Mouse (Mus musculus) heart, embryonic 12.5 days (tissue): ENCODE results near the gene Hipk2. TPM values are rescaled to one million over a fixed set of nuclear protein-coding genes. Genes with fewer than 3 reads are reported as not detected.

ENCODE experiments used
- ATAC-seq: fragments of 200-750 bp; cut with Nextera tagmentation; 2 replicates; pipeline ENCODE4 v1.8.0; 2017; ENCODE audit warnings: moderate TSS enrichment, moderate library complexity; ENCODE audit not compliant: insufficient number of reproducible peaks, low FRiP score
- H3K27ac ChIP-seq: fragments of 300-500 bp; sonication (generic); 2 replicates; pipeline ENCODE4 v1.5.1; 2016; ENCODE audit warnings: mild to moderate bottlenecking, moderate library complexity; ENCODE audit not compliant: poor library complexity, severe bottlenecking
- H3K27me3 ChIP-seq: fragments of 300-500 bp; sonication (generic); replicated peaks from 2 replicates; pipeline ENCODE4 v1.6.1; 2016; ENCODE audit warnings: mild to moderate bottlenecking, moderate library complexity
- H3K36me3 ChIP-seq: fragments of 300-500 bp; sonication (generic); 2 replicates; pipeline ENCODE4 v1.6.1; 2016; ENCODE audit warnings: mild to moderate bottlenecking, moderate library complexity
- H3K4me1 ChIP-seq: fragments of 300-500 bp; sonication (generic); replicated peaks from 2 replicates; pipeline ENCODE4 v1.6.1; 2016; ENCODE audit warnings: mild to moderate bottlenecking
- H3K4me2 ChIP-seq: fragments of 300-500 bp; sonication (generic); 2 replicates; pipeline ENCODE4 v1.6.1; 2016; ENCODE audit warnings: mild to moderate bottlenecking, moderate library complexity
- H3K4me3 ChIP-seq: fragments of 300-500 bp; sonication (generic); 2 replicates; pipeline ENCODE4 v1.5.1; 2016; ENCODE audit warnings: mild to moderate bottlenecking
- H3K9ac ChIP-seq: fragments of 300-500 bp; sonication (generic); 2 replicates; pipeline ENCODE4 v1.6.1; 2016; ENCODE audit warnings: mild to moderate bottlenecking, moderate library complexity
- H3K9me3 ChIP-seq: fragments of 300-500 bp; sonication (generic); replicated peaks from 2 replicates; pipeline ENCODE4 v1.6.1; 2016; ENCODE audit warnings: mild to moderate bottlenecking, moderate library complexity
- WGBS: fragments of 180-500 bp; shearing (Covaris S2); methylation state at CpG from one replicate; pipeline ENCODE4 v1.1.7; 2016; 5-methylcytosine and 5-hydroxymethylcytosine counted together
- polyA plus RNA-seq: library from polyadenylated mRNA; unstranded; fragments of >200 nt; fragmentation: Nextera tagmentation; extraction: Ambion mirVana; gene quantifications from 2 replicates; pipeline ENCODE4 v1.2.1, GENCODE M21; 2016

Gene Hipk2
- polyA plus RNA-seq, 1 experiment from 2014 or later = 12.5 TPM

GRCm38 (mm10) chr6:38792966-38793365 lies 83.0 kb downstream of the Hipk2 start:
- Histone ChIP-seq H3K4me1 (peaks cover 50% of the 10 kb centered on the region), H3K36me3 (peaks cover 7% of the 10 kb centered on the region), H3K27ac (no peak overlapping the region), H3K4me2 (no peak overlapping the region), H3K27me3 (no peaks in the 10 kb centered on the region), H3K9ac (no peak overlapping the region), H3K9me3 (no peaks in the 10 kb centered on the region), H3K4me3 (no peak overlapping the region)
- WGBS = 89% methylated on average over 3 of the region's 3 CpGs
- no peak for ATAC-seq

GRCm38 (mm10) chr6:38789221-38789810 lies 86.6 kb downstream of the Hipk2 start:
- no peak overlapping the region; the same call in 1 of the 2 replicates for H3K27ac ChIP-seq
- no peaks in the 10 kb centered on the region for H3K9me3 ChIP-seq
- H3K4me2 ChIP-seq = no peak overlapping the region
- H3K9ac ChIP-seq = no peak overlapping the region
- peaks cover 7% of the 10 kb centered on the region for H3K36me3 ChIP-seq
- no peak overlapping the region for H3K4me3 ChIP-seq
- no peak for ATAC-seq
- WGBS = 81% methylated on average over 5 of the region's 5 CpGs
- H3K4me1 ChIP-seq = peaks cover 52% of the 10 kb centered on the region
- H3K27me3 ChIP-seq = no peaks in the 10 kb centered on the region

GRCm38 (mm10) chr6:38787811-38788509 lies 88.0 kb downstream of the Hipk2 start:
- H3K9ac ChIP-seq = no peak overlapping the region
- H3K4me1 ChIP-seq = peaks cover 44% of the 10 kb centered on the region
- H3K36me3 ChIP-seq = peaks cover 7% of the 10 kb centered on the region
- H3K9me3 ChIP-seq = no peaks in the 10 kb centered on the region
- H3K27ac ChIP-seq = no peak overlapping the region
- ATAC-seq = peak; percentile 84
- H3K4me2 ChIP-seq = no peak overlapping the region
- no peak overlapping the region for H3K4me3 ChIP-seq
- no peaks in the 10 kb centered on the region for H3K27me3 ChIP-seq
- 70% methylated on average over 6 of the region's 6 CpGs for WGBS

GRCm38 (mm10) chr6:38787134-38787533 lies 88.8 kb downstream of the Hipk2 start:
- WGBS = 27% methylated on average over 1 of the region's 1 CpGs
- no peak overlapping the region for H3K9ac ChIP-seq
- H3K4me3 ChIP-seq = no peak overlapping the region
- no peak overlapping the region for H3K4me2 ChIP-seq
- no peak for ATAC-seq
- peaks cover 43% of the 10 kb centered on the region for H3K4me1 ChIP-seq
- peaks cover 7% of the 10 kb centered on the region for H3K36me3 ChIP-seq
- no peaks in the 10 kb centered on the region for H3K9me3 ChIP-seq
- peak overlapping the region; percentile 16; the same call in 1 of the 2 replicates for H3K27ac ChIP-seq
- no peaks in the 10 kb centered on the region for H3K27me3 ChIP-seq

GRCm38 (mm10) chr6:38785747-38786146 lies 90.2 kb downstream of the Hipk2 start:
- H3K4me2 ChIP-seq = no peak overlapping the region
- H3K36me3 ChIP-seq = no peaks in the 10 kb centered on the region
- no peaks in the 10 kb centered on the region for H3K27me3 ChIP-seq
- no peaks in the 10 kb centered on the region for H3K9me3 ChIP-seq
- WGBS = 63% methylated on average over 1 of the region's 1 CpGs
- H3K4me1 ChIP-seq = peaks cover 43% of the 10 kb centered on the region
- no peak overlapping the region for H3K4me3 ChIP-seq
- H3K27ac ChIP-seq = no peak overlapping the region
- no peak for ATAC-seq
- no peak overlapping the region for H3K9ac ChIP-seq

GRCm38 (mm10) chr6:38779411-38779810 lies 96.6 kb downstream of the Hipk2 start:
- no peak; the same call in 1 of the 2 replicates for ATAC-seq
- Histone ChIP-seq H3K27me3 (no peaks in the 10 kb centered on the region), H3K9me3 (no peaks in the 10 kb centered on the region), H3K4me1 (peaks cover 26% of the 10 kb centered on the region), H3K36me3 (no peaks in the 10 kb centered on the region), H3K27ac (no peak overlapping the region), H3K9ac (no peak overlapping the region), H3K4me3 (no peak overlapping the region), H3K4me2 (no peak overlapping the region)
- 77% methylated on average over 7 of the region's 7 CpGs for whole genome bisulfite sequencing

- Histone ChIP-seq H3K4me2 (no peak overlapping the region), H3K27ac (peak overlapping the region; percentile 18), H3K36me3 (no peaks in the 10 kb centered on the region), H3K9ac (no peak overlapping the region), H3K4me1 (peaks cover 26% of the 10 kb centered on the region), H3K27me3 (no peaks in the 10 kb centered on the region), H3K4me3 (no peak overlapping the region), H3K9me3 (no peaks in the 10 kb centered on the region)
- ATAC-seq = peak; percentile 79; the same call in 1 of the 2 replicates
Measured at GRCm38 (mm10) chr6:38778887-38779286, 97.1 kb downstream of the Hipk2 start.

GRCm38 (mm10) chr6:38776000-38776584 lies 99.9 kb downstream of the Hipk2 start:
- 82% methylated on average over 2 of the region's 2 CpGs for WGBS
- H3K9ac ChIP-seq = no peak overlapping the region
- no peak overlapping the region for H3K4me2 ChIP-seq
- ATAC-seq = no peak
- no peaks in the 10 kb centered on the region for H3K9me3 ChIP-seq
- H3K36me3 ChIP-seq = no peaks in the 10 kb centered on the region
- H3K4me1 ChIP-seq = peaks cover 44% of the 10 kb centered on the region
- H3K4me3 ChIP-seq = no peak overlapping the region
- H3K27me3 ChIP-seq = no peaks in the 10 kb centered on the region
- H3K27ac ChIP-seq = no peak overlapping the region

GRCm38 (mm10) chr6:38772836-38773518 lies 103.0 kb downstream of the Hipk2 start:
- H3K27ac ChIP-seq = no peak overlapping the region
- H3K4me1 ChIP-seq = peaks cover 46% of the 10 kb centered on the region

GRCm38 (mm10) chr6:38771061-38771667 lies 104.8 kb downstream of the Hipk2 start:
- Histone ChIP-seq H3K4me1 (peaks cover 48% of the 10 kb centered on the region), H3K4me2 (peak overlapping the region; percentile 23; the same call in 1 of the 2 replicates)
- peak; percentile 62; the same call in 1 of the 2 replicates for ATAC-seq

More at GRCm38 (mm10) chr6:38772836-38773518, 103.0 kb downstream of the Hipk2 start:
- H3K4me3 ChIP-seq = no peak overlapping the region
- no peak overlapping the region for H3K4me2 ChIP-seq
- H3K9ac ChIP-seq = no peak overlapping the region
- no peaks in the 10 kb centered on the region for H3K36me3 ChIP-seq
- no peak for ATAC-seq
- WGBS = 82% methylated on average over 7 of the region's 7 CpGs
- no peaks in the 10 kb centered on the region for H3K9me3 ChIP-seq
- no peaks in the 10 kb centered on the region for H3K27me3 ChIP-seq

GRCm38 (mm10) chr6:38769627-38770026 lies 106.3 kb downstream of the Hipk2 start:
- no peak overlapping the region for H3K27ac ChIP-seq
- no peaks in the 10 kb centered on the region for H3K36me3 ChIP-seq
- H3K4me3 ChIP-seq = no peak overlapping the region
- no peaks in the 10 kb centered on the region for H3K27me3 ChIP-seq
- no peaks in the 10 kb centered on the region for H3K9me3 ChIP-seq
- 89% methylated on average over 2 of the region's 2 CpGs for WGBS
- H3K4me2 ChIP-seq = no peak overlapping the region
- peaks cover 50% of the 10 kb centered on the region for H3K4me1 ChIP-seq
- ATAC-seq = no peak
- H3K9ac ChIP-seq = no peak overlapping the region

More at GRCm38 (mm10) chr6:38771061-38771667, 104.8 kb downstream of the Hipk2 start:
- Histone ChIP-seq H3K27me3 (no peaks in the 10 kb centered on the region), H3K27ac (peak overlapping the region; percentile 76), H3K9ac (no peak overlapping the region), H3K36me3 (no peaks in the 10 kb centered on the region), H3K9me3 (no peaks in the 10 kb centered on the region), H3K4me3 (no peak overlapping the region)
- WGBS = 17% methylated on average over 4 of the region's 4 CpGs
